Mouse (Mus musculus): ENCODE results near the gene Fam193a. TPM values are rescaled to one million over a fixed set of nuclear protein-coding genes. Genes with fewer than 3 reads are reported as not detected.
A peak's percentile ranks its signal among the peaks of the same experiment; 100 is the strongest.

Gene Fam193a
- polyA plus RNA-seq, 1 experiment from 2014 or later, result 10.3 TPM

DNA sequence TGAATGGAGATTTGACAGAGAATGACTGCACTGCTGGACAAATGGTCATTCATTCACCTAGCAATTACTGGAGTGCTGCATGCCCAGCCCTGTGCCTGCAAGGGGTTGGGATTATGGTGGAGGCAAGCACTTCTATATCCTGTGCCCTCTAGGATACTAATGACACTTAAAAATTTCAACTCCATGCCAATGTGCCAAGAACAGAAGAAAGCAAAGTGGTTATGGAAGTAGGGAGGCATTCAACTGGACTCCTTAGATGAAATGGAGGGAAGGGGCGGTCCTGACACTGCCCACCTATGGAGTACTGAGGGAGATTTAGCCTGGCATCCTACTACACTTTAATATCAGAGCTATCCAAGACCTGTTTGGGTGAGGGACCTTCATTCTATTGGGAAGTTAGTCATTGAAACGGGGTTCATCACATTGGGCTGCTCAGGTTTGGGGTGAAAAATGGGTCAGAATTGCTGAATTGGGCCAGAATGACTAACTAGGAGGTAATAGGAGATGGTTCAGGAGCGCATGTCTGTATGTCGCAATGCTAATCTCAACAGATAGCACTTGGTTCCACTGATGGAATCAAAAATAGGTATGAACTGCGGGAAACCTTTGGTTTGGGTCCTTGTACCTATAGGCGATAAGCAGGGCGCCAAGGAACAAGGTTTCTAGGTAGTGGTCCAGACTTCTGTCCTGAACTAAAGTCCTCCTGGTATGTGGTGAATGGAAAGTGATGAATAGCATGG is 1.0 kb upstream of the Fam193a start:
- H3K27ac ChIP-seq (replicated peaks in 1 of 2; ENCODE audit: control insufficient read depth in 1 of 2, insufficient read depth in 1 of 2, low read depth in 2 of 2, low read length in 2 of 2), result peak overlapping the region; percentile 70 to 91
- H3K4me1 ChIP-seq (ENCODE audit: control insufficient read depth in 2 of 2, insufficient read depth in 2 of 2, low read length in 2 of 2), result peaks cover 4 to 21% of the 10 kb centered on the region in 2 experiments; a peak in 3 of 4 replicates
- 0 out of 2 replicates have a peak, but pooled peaks cover 4% of the 10 kb centered on the region for H3K36me3 ChIP-seq (ENCODE audit: control insufficient read depth, insufficient read depth, low read length)
- no peaks in the 10 kb centered on the region for H3K27me3 ChIP-seq (ENCODE audit: control insufficient read depth, insufficient read depth, low read length)
- H3K4me2 ChIP-seq (ENCODE audit: low read length), result peak overlapping the region; percentile 67
- H3K9ac ChIP-seq (ENCODE audit: low read length), result peak overlapping the region; percentile 70
- WGBS, result 62% methylated on average over 7 of the region's 7 CpGs
- H3K4me3 ChIP-seq (ENCODE audit: control insufficient read depth in 1 of 2, insufficient read depth in 1 of 2, low read depth in 1 of 2, low read length in 2 of 2), result peak overlapping the region; percentile 82 to 84
- H3K9me3 ChIP-seq (ENCODE audit: control insufficient read depth, low read length), result no peaks in the 10 kb centered on the region
- no peak for ATAC-seq (ENCODE audit: insufficient number of reproducible peaks, insufficient read depth, low FRiP score, low read depth)

DNA sequence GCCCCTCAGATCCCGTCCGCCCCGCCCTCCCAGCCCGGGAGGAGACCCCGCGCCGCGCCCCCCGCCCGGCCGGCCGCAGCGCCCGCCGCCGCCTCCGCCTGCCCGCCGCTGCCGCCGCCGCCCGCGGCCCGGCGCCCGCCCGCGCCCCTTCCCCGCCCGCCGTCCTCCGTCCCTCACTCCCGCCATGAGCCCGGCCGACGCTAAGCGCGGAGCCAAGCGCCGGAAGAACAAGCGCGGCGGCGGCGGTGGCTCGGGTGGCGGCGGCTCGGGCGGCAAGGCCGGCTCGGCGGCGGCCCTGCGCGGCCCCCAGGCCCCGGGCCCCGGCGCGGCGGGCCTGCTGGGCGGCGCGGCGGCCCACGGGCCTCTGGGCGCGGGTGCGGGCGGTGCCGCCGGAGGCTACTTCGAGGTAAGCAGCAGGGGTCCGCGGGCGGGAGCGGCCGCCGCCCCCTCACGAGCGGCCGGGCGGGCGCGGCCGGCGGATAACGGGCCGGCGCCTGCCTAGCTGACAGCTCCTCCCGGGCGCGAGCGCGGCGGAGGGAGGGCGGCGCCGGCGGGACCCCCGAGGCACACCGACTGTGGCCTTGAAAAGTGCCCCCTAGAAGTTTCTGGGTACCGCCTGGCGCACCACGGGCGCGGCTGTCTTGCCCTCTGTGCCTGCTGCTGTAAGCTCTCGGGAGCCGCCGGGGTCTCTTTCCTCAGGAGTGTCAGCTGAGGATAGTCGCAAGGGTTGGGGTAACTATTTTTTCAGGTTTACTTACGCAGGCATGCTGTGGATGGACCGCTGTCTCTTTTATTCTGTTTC is 490 bp downstream of the Fam193a start:
- H3K27me3 ChIP-seq (ENCODE audit: control insufficient read depth, insufficient read depth, low read length), result no peaks in the 10 kb centered on the region

DNA sequence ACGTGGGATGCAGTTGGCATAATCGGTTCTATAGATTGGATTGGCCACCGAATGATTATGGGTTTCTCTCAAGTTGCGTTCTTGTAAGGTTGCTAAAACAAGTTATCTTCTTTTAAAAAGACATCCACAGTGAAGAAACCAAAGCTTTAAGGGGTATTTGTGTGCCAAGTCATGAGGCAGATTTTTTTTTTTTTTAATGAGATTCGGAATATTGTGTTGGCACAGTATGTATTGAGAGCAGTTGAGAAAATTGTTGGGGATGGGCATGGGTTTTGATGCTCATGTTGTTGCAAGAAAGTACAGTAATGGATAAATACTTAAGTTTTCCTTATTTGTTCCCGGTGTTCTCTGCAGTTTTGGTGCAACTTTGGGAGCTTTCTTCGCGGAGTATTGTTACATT is 1.1 kb downstream of the Fam193a start:
- peak overlapping the region; percentile 97 for H3K9ac ChIP-seq (ENCODE audit: low read length)
- WGBS, result 26% methylated on average over 8 of the region's 8 CpGs
- peak overlapping the region; percentile 72 for H3K4me2 ChIP-seq (ENCODE audit: low read length)
- no peak for ATAC-seq (ENCODE audit: insufficient number of reproducible peaks, insufficient read depth, low FRiP score, low read depth)
- peak overlapping the region; percentile 84 to 99 for H3K4me3 ChIP-seq (ENCODE audit: control insufficient read depth in 1 of 2, insufficient read depth in 1 of 2, low read depth in 1 of 2, low read length in 2 of 2)
- no peaks in the 10 kb centered on the region for H3K36me3 ChIP-seq (ENCODE audit: control insufficient read depth, insufficient read depth, low read length)
- H3K27ac ChIP-seq (replicated peaks in 1 of 2; ENCODE audit: control insufficient read depth in 1 of 2, insufficient read depth in 1 of 2, low read depth in 2 of 2, low read length in 2 of 2), result peak overlapping the region; percentile 53 to 87; a peak in 1 of 4 replicates
- no peaks in the 10 kb centered on the region for H3K27me3 ChIP-seq (ENCODE audit: control insufficient read depth, insufficient read depth, low read length)
- H3K9me3 ChIP-seq (ENCODE audit: control insufficient read depth, low read length), result no peaks in the 10 kb centered on the region
- H3K4me1 ChIP-seq (ENCODE audit: control insufficient read depth in 2 of 2, insufficient read depth in 2 of 2, low read length in 2 of 2), result peaks cover 4 to 21% of the 10 kb centered on the region in 2 experiments; a peak in 3 of 4 replicates

More for the DNA sequence above, 490 bp downstream of the Fam193a start:
- Histone ChIP-seq H3K4me3 (ENCODE audit: control insufficient read depth in 1 of 2, insufficient read depth in 1 of 2, low read depth in 1 of 2, low read length in 2 of 2) (peak overlapping the region; percentile 84 to 99), H3K27ac (replicated peaks in 1 of 2; ENCODE audit: control insufficient read depth in 1 of 2, insufficient read depth in 1 of 2, low read depth in 2 of 2, low read length in 2 of 2) (peak overlapping the region; percentile 53 to 87), H3K9ac (ENCODE audit: low read length) (peak overlapping the region; percentile 97), H3K4me2 (ENCODE audit: low read length) (peak overlapping the region; percentile 72), H3K36me3 (ENCODE audit: control insufficient read depth, insufficient read depth, low read length) (0 out of 2 replicates have a peak, but pooled peaks cover under 1% of the 10 kb centered on the region), H3K4me1 (ENCODE audit: control insufficient read depth in 2 of 2, insufficient read depth in 2 of 2, low read length in 2 of 2) (peaks cover 4 to 21% of the 10 kb centered on the region in 2 experiments; a peak in 3 of 4 replicates), H3K9me3 (ENCODE audit: control insufficient read depth, low read length) (no peaks in the 10 kb centered on the region)
- WGBS, result under 1% methylated on average over 50 of the region's 114 CpGs
- ATAC-seq (ENCODE audit: insufficient number of reproducible peaks, insufficient read depth, low FRiP score, low read depth), result 0 out of 2 replicates have a peak, but pooled peaks have one; percentile 1

DNA sequence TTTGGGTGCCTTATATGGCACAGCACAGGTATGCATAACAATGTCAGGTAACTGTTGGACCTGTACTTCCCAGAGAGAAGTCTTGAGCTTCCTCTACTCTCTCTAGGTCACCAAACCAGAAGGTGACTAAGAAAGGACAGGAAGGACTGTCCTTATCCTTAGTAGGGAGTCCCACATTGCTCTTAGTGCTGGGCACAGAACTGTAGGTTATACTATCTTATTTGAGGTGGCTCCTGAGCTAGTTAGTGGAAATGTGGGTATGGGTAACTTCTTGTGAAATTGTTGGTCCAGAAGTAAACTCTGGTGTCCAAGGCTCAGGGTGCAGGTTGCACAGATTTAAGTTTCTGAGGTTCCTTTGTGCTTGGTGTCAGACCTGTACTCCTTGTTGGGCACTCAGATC is 2.4 kb downstream of the Fam193a start:
- Histone ChIP-seq H3K9ac (ENCODE audit: low read length) (no peak overlapping the region), H3K4me2 (ENCODE audit: low read length) (peak overlapping the region; percentile 2; the same call in 1 of the 2 replicates), H3K4me3 (ENCODE audit: control insufficient read depth in 1 of 2, insufficient read depth in 1 of 2, low read depth in 1 of 2, low read length in 2 of 2) (no peak overlapping the region), H3K9me3 (ENCODE audit: control insufficient read depth, low read length) (no peaks in the 10 kb centered on the region), H3K27ac (replicated peaks in 1 of 2; ENCODE audit: control insufficient read depth in 1 of 2, insufficient read depth in 1 of 2, low read depth in 2 of 2, low read length in 2 of 2) (no peak overlapping the region), H3K27me3 (ENCODE audit: control insufficient read depth, insufficient read depth, low read length) (no peaks in the 10 kb centered on the region), H3K4me1 (ENCODE audit: control insufficient read depth in 2 of 2, insufficient read depth in 2 of 2, low read length in 2 of 2) (peaks cover 4 to 22% of the 10 kb centered on the region in 2 experiments; a peak in 3 of 4 replicates), H3K36me3 (ENCODE audit: control insufficient read depth, insufficient read depth, low read length) (no peaks in the 10 kb centered on the region)
- ATAC-seq (ENCODE audit: insufficient number of reproducible peaks, insufficient read depth, low FRiP score, low read depth), result no peak

DNA sequence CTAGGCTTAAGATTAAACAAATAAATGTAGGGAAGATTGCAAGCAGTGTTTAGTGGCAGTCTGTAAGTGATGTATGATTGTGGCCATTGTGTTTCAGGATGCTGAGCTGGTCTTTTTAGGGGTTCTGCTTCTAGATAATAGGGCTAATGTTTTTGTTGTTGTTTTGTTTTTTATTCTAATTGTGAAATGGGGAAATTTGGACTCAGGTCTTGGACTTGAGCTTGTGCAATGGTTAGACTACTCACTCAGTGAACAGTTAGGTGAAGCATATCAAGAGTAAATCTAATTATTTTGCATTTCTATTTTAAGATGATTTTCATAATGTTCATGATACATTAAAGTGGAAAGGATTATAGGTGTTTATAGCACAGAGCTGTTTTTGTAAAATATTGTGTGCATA is 2.8 kb downstream of the Fam193a start:
- H3K4me2 ChIP-seq (ENCODE audit: low read length), result no peak overlapping the region
- no peaks in the 10 kb centered on the region for H3K27me3 ChIP-seq (ENCODE audit: control insufficient read depth, insufficient read depth, low read length)
- no peak overlapping the region for H3K27ac ChIP-seq (replicated peaks in 1 of 2; ENCODE audit: control insufficient read depth in 1 of 2, insufficient read depth in 1 of 2, low read depth in 2 of 2, low read length in 2 of 2)
- no peak overlapping the region for H3K4me3 ChIP-seq (ENCODE audit: control insufficient read depth in 1 of 2, insufficient read depth in 1 of 2, low read depth in 1 of 2, low read length in 2 of 2)
- H3K9me3 ChIP-seq (ENCODE audit: control insufficient read depth, low read length), result no peaks in the 10 kb centered on the region
- H3K36me3 ChIP-seq (ENCODE audit: control insufficient read depth, insufficient read depth, low read length), result no peaks in the 10 kb centered on the region
- no peak overlapping the region for H3K9ac ChIP-seq (ENCODE audit: low read length)
- H3K4me1 ChIP-seq (ENCODE audit: control insufficient read depth in 2 of 2, insufficient read depth in 2 of 2, low read length in 2 of 2), result peaks cover 4 to 23% of the 10 kb centered on the region in 2 experiments; a peak in 3 of 4 replicates
- no peak for ATAC-seq (ENCODE audit: insufficient number of reproducible peaks, insufficient read depth, low FRiP score, low read depth)

GRCm38 (mm10) chr5:34378787-34379186 is 9.1 kb downstream of the Fam193a start:
- no peak overlapping the region for H3K9ac ChIP-seq (ENCODE audit: low read length)
- ATAC-seq (ENCODE audit: insufficient number of reproducible peaks, insufficient read depth, low FRiP score, low read depth), result no peak
- peaks cover 0 to 12% of the 10 kb centered on the region in 2 experiments; a peak in 1 of 4 replicates for H3K4me1 ChIP-seq (ENCODE audit: control insufficient read depth in 2 of 2, insufficient read depth in 2 of 2, low read length in 2 of 2)
- H3K27me3 ChIP-seq (ENCODE audit: control insufficient read depth, insufficient read depth, low read length), result no peaks in the 10 kb centered on the region
- no peaks in the 10 kb centered on the region for H3K36me3 ChIP-seq (ENCODE audit: control insufficient read depth, insufficient read depth, low read length)
- no peak overlapping the region for H3K27ac ChIP-seq (replicated peaks in 1 of 2; ENCODE audit: control insufficient read depth in 1 of 2, insufficient read depth in 1 of 2, low read depth in 2 of 2, low read length in 2 of 2)
- no peak overlapping the region for H3K4me3 ChIP-seq (ENCODE audit: control insufficient read depth in 1 of 2, insufficient read depth in 1 of 2, low read depth in 1 of 2, low read length in 2 of 2)
- no peak overlapping the region for H3K4me2 ChIP-seq (ENCODE audit: low read length)
- H3K9me3 ChIP-seq (ENCODE audit: control insufficient read depth, low read length), result no peaks in the 10 kb centered on the region

DNA sequence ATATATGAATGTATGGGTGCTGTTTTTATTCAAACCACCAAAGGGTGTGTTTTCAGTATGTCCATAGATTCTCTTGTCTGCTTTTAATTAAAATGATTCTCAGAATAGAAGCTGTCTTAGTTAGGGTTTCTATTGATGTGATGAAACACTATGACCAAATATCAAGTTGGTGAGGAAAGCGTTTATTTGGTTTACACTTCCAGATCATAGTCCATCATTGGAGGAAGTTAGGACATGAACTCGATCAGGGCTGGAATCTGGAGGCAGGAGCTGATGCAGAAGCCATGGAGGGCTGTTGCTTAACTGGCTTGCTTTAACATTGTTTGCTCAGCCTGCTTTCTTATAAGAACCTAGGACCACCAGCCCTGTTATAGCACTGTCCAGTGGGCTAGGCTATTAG is 12.0 kb downstream of the Fam193a start:
- Histone ChIP-seq H3K9ac (ENCODE audit: low read length) (no peak overlapping the region), H3K4me2 (ENCODE audit: low read length) (no peak overlapping the region), H3K4me3 (ENCODE audit: control insufficient read depth in 1 of 2, insufficient read depth in 1 of 2, low read depth in 1 of 2, low read length in 2 of 2) (no peak overlapping the region), H3K27me3 (ENCODE audit: control insufficient read depth, insufficient read depth, low read length) (no peaks in the 10 kb centered on the region), H3K9me3 (ENCODE audit: control insufficient read depth, low read length) (0 out of 2 replicates have a peak, but pooled peaks cover 5% of the 10 kb centered on the region), H3K4me1 (ENCODE audit: control insufficient read depth in 2 of 2, insufficient read depth in 2 of 2, low read length in 2 of 2) (peaks cover 0 to 12% of the 10 kb centered on the region in 2 experiments; a peak in 1 of 4 replicates), H3K36me3 (ENCODE audit: control insufficient read depth, insufficient read depth, low read length) (no peaks in the 10 kb centered on the region), H3K27ac (replicated peaks in 1 of 2; ENCODE audit: control insufficient read depth in 1 of 2, insufficient read depth in 1 of 2, low read depth in 2 of 2, low read length in 2 of 2) (no peak overlapping the region)
- 95% methylated on average over 2 of the region's 2 CpGs for WGBS
- ATAC-seq (ENCODE audit: insufficient number of reproducible peaks, insufficient read depth, low FRiP score, low read depth), result no peak

Measured in heart, embryonic 14.5 days (tissue).